Comparison of ENCODE assay signal across 7 mouse cellular contexts in the genomic region with DNA sequence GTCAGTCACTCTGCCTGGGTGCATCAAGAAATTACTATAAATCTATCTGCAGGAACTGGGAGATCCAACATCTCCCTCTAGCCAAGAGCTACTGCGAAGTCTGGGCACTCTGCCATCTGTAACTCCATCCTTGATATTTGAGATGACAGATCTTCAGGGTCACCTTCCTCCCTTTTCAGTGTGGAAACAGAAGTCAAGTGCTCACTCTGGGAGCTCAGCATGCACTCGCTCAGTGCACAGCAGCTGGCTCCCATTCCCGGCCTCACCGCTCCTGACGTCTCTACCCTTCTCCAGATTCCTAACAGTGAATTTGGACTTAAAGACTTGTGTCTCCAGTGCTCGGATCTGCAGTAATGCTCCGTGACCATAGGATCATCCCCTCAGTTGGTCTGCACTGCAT.
DNase-seq lines count a peak whose midpoint lies in the region; ATAC-seq lines count a peak whose summit lies in the region.

No protein-coding gene starts in this region.

- H3K36me3 ChIP-seq in heart, embryonic 16.5 days (ENCODE audit: control insufficient read depth, insufficient read depth): no peaks in the 10 kb centered on the region
- H3K36me3 ChIP-seq in lung, embryonic 16.5 days (ENCODE audit: control insufficient read depth, insufficient read depth, low read length): no peaks in the 10 kb centered on the region

- peak; percentile 22 for DNase-seq in ovary, postnatal 36 days (ENCODE audit: low spot score)
- DNase-seq in ovary, postnatal 14 days (ENCODE audit: low spot score): no peak
- DNase-seq in cerebellum, adult 11-12 months: peak; percentile 53
- no peak for DNase-seq in frontal cortex, postnatal 14 days (ENCODE audit: low spot score in 2 of 2)
- no peak for DNase-seq in urinary bladder, adult 2 months (ENCODE audit: low spot score)

- no peaks in the 10 kb centered on the region for H3K9me3 ChIP-seq in heart, embryonic 16.5 days (replicated peaks; ENCODE audit: control insufficient read depth, low read length)
- H3K9me3 ChIP-seq in lung, embryonic 16.5 days (ENCODE audit: control insufficient read depth, low read length): no peaks in the 10 kb centered on the region

- WGBS in heart, embryonic 16.5 days: 27% methylated on average over 7 of the region's 7 CpGs
- 19% methylated on average over 7 of the region's 7 CpGs for WGBS in lung, embryonic 16.5 days

- peak; percentile 67; the same call in 1 of the 2 replicates for ATAC-seq in heart, embryonic 16.5 days (replicated peaks; ENCODE audit: extremely low read depth, insufficient read depth, low FRiP score)
- ATAC-seq in lung, embryonic 16.5 days (ENCODE audit: low read depth): peak; percentile 92

- no peak overlapping the region for H3K9ac ChIP-seq in heart, embryonic 16.5 days (ENCODE audit: low read length)
- H3K9ac ChIP-seq in lung, embryonic 16.5 days (ENCODE audit: low read length): no peak overlapping the region

- no peak overlapping the region for H3K27ac ChIP-seq in heart, embryonic 16.5 days (ENCODE audit: low read length)
- no peak overlapping the region for H3K27ac ChIP-seq in lung, embryonic 16.5 days (ENCODE audit: low read length)

- no peak overlapping the region for H3K4me3 ChIP-seq in heart, embryonic 16.5 days (ENCODE audit: low read length)
- H3K4me3 ChIP-seq in lung, embryonic 16.5 days (ENCODE audit: low read length): no peak overlapping the region

- H3K27me3 ChIP-seq in heart, embryonic 16.5 days (ENCODE audit: control insufficient read depth, insufficient read depth, low read length): peaks cover 4% of the 10 kb centered on the region; the same call in 1 of the 2 replicates
- no peaks in the 10 kb centered on the region for H3K27me3 ChIP-seq in lung, embryonic 16.5 days (ENCODE audit: control insufficient read depth, insufficient read depth, low read depth, low read length)

- no peak overlapping the region for H3K4me2 ChIP-seq in heart, embryonic 16.5 days (ENCODE audit: low read depth, low read length)
- H3K4me2 ChIP-seq in lung, embryonic 16.5 days (ENCODE audit: low read depth, low read length): no peak overlapping the region

- H3K4me1 ChIP-seq in heart, embryonic 16.5 days (ENCODE audit: control insufficient read depth, insufficient read depth, low read length): 0 out of 2 replicates have a peak, but pooled peaks cover 2% of the 10 kb centered on the region
- H3K4me1 ChIP-seq in lung, embryonic 16.5 days (replicated peaks; ENCODE audit: control insufficient read depth, insufficient read depth, low read length): peaks cover 15% of the 10 kb centered on the region; the same call in 1 of the 2 replicates

Comparison
In these comparisons a context has a peak if more than half of its experiments do, and no peak if none do; other contexts are left out.
1. DNase-seq: peak in ovary, postnatal 36 days (single experiment) and cerebellum, adult 11-12 months (single experiment); none in ovary, postnatal 14 days (single experiment), frontal cortex, postnatal 14 days (0 of 2) and urinary bladder, adult 2 months (single experiment).